Mouse (Mus musculus): ENCODE data around the gene E030030I06Rik. TPM values are rescaled to one million over a fixed set of nuclear protein-coding genes. Genes with fewer than 3 reads are reported as not detected.

Gene E030030I06Rik
- polyA plus RNA-seq (2017; shearing (Covaris generic)): 8.9 TPM

GRCm38 (mm10) chr10:22149073-22149690 is at the start of gene E030030I06Rik:
Gene E030030I06Rik (minus strand): TSS chr10:22149270.

GRCm38 (mm10) chr10:22158310-22158999 is 9.4 kb upstream of the E030030I06Rik start, which contains the start of the genes Raet1e and H60b:
Gene Raet1e (plus strand): TSS chr10:22158569.
Gene H60b (plus strand): TSS chr10:22158586.

GRCm38 (mm10) chr10:22067979-22068378 is 81.1 kb downstream of the E030030I06Rik start, which contains the start of gene 4930444G20Rik:
Gene 4930444G20Rik (minus strand): TSS chr10:22068079.

Other genes with a start within 250 kb of the E030030I06Rik start
- gene 4930444G20Rik, start 81.2 kb downstream of the E030030I06Rik start, polyA plus RNA-seq (2017; shearing (Covaris generic)): not detected
- not detected for gene Raet1e, start 9.3 kb upstream of the E030030I06Rik start, polyA plus RNA-seq (2017; shearing (Covaris generic))
- gene H60b, start 9.3 kb upstream of the E030030I06Rik start, polyA plus RNA-seq (2017; shearing (Covaris generic)): 39.9 TPM
- gene Raet1d, start 211.3 kb upstream of the E030030I06Rik start, polyA plus RNA-seq (2017; shearing (Covaris generic)): not detected

Measured in effector memory CD4-positive, alpha-beta T cell, adult 5 months (primary cell).